9 mouse cellular contexts compared by ENCODE assay signal in the genomic region with DNA sequence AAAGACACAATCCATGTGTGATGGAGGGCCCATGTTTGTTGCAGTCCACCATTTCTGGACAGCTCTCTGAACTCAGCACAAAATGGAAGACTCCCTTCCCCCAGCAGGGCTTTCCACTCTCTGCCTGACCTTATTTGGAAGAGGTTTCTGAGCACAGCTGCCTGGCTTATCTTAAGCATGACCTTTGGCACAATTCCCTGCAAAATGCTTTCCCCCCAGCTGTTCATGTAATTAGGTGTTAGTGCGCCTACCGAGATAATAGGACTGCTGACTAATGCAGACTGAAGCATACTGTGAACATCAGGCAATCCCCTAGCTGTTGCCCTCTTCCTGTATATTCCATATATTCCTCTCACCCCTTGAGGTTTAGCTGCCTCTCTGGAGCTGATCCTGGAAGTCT. TPM values are rescaled to one million over a fixed set of nuclear protein-coding genes. Genes with fewer than 3 reads are reported as not detected.
DNase-seq lines count a peak whose midpoint lies in the region; ATAC-seq lines count a peak whose summit lies in the region.
"Had no signal": no experiment of that assay in that cellular context is flagged by ENCODE, and none has a peak within 500 bp of the region (broad histone marks: within the 10 kb centered on the region; RNA-seq: fewer than 3 reads in every experiment).

No protein-coding gene starts in this region.

- no peaks in the 10 kb centered on the region for H3K36me3 ChIP-seq in hindbrain, embryonic 10.5 days
- no peaks in the 10 kb centered on the region for H3K36me3 ChIP-seq in hindbrain, embryonic 12.5 days
- H3K36me3 ChIP-seq in intestine, embryonic 14.5 days (ENCODE audit: control insufficient read depth, insufficient read depth, low read length): no peaks in the 10 kb centered on the region

- no peaks in the 10 kb centered on the region for H3K27me3 ChIP-seq in hindbrain, embryonic 10.5 days (ENCODE audit: insufficient read depth, poor library complexity, severe bottlenecking)
- no peaks in the 10 kb centered on the region for H3K27me3 ChIP-seq in hindbrain, embryonic 12.5 days
- no peaks in the 10 kb centered on the region for H3K27me3 ChIP-seq in intestine, embryonic 14.5 days (replicated peaks; ENCODE audit: control insufficient read depth, insufficient read depth, low read length)

- no peak overlapping the region for H3K27ac ChIP-seq in hindbrain, embryonic 10.5 days
- no peak overlapping the region for H3K27ac ChIP-seq in hindbrain, embryonic 12.5 days
- no peak overlapping the region for H3K27ac ChIP-seq in intestine, embryonic 14.5 days (ENCODE audit: low read depth)

- ATAC-seq in hindbrain, embryonic 12.5 days (ENCODE audit: low FRiP score): no peak
- peak; percentile 70 for ATAC-seq in intestine, embryonic 14.5 days (replicated peaks; ENCODE audit: low FRiP score, low TSS enrichment, low read depth)

- H3K4me1 ChIP-seq in hindbrain, embryonic 10.5 days (replicated peaks): no peaks in the 10 kb centered on the region
- no peaks in the 10 kb centered on the region for H3K4me1 ChIP-seq in hindbrain, embryonic 12.5 days
- H3K4me1 ChIP-seq in intestine, embryonic 14.5 days (replicated peaks; ENCODE audit: control insufficient read depth, insufficient read depth, low read length): no peaks in the 10 kb centered on the region

- H3K9ac ChIP-seq in hindbrain, embryonic 12.5 days: no peak overlapping the region
- H3K9ac ChIP-seq in intestine, embryonic 14.5 days (ENCODE audit: low read length): no peak overlapping the region

- no peaks in the 10 kb centered on the region for H3K9me3 ChIP-seq in hindbrain, embryonic 10.5 days
- H3K9me3 ChIP-seq in hindbrain, embryonic 12.5 days (replicated peaks): no peaks in the 10 kb centered on the region
- H3K9me3 ChIP-seq in intestine, embryonic 14.5 days (ENCODE audit: control insufficient read depth, low read length): no peaks in the 10 kb centered on the region
- H3K9me3 ChIP-seq: megakaryocyte, embryonic 14.5 days had no signal

- DNase-seq in hindbrain, embryonic 10.5 days (ENCODE audit: low spot score): peak; percentile 11
- DNase-seq in embryo, embryonic 11 days: peak; percentile 30
- DNase-seq in intestine, embryonic 14.5 days (ENCODE audit: low spot score): no peak
- DNase-seq in mesoderm, embryonic 11.5 days (ENCODE audit: low read depth, low spot score): peak; percentile 30
- no peak for DNase-seq in cerebellum, postnatal 36 days
- DNase-seq in kidney, postnatal 36 days: no peak
- no peak for DNase-seq in frontal cortex, adult 2 months (ENCODE audit: extremely low spot score in 1 of 2, low spot score in 1 of 2)

- 61% methylated on average over 2 of the region's 2 CpGs for WGBS in hindbrain, embryonic 10.5 days
- 49% methylated on average over 2 of the region's 2 CpGs for WGBS in hindbrain, embryonic 12.5 days
- WGBS in intestine, embryonic 14.5 days: 25% methylated on average over 2 of the region's 2 CpGs

- no peak overlapping the region for H3K4me3 ChIP-seq in hindbrain, embryonic 10.5 days
- no peak overlapping the region for H3K4me3 ChIP-seq in hindbrain, embryonic 12.5 days
- no peak overlapping the region for H3K4me3 ChIP-seq in intestine, embryonic 14.5 days (ENCODE audit: low read depth, low read length)
- H3K4me3 ChIP-seq: megakaryocyte, embryonic 14.5 days had no signal

- no peak overlapping the region for H3K4me2 ChIP-seq in hindbrain, embryonic 12.5 days (replicated peaks)
- no peak overlapping the region for H3K4me2 ChIP-seq in intestine, embryonic 14.5 days (ENCODE audit: low read length)

RNA-seq across cellular contexts. Expression of a gene that starts 21.4 kb away (rescaled TPM):
- 0.09 TPM in 1 of 2 replicates, not detected in the other for polyA plus RNA-seq in hindbrain, embryonic 10.5 days (2016; fragmentation: Nextera tagmentation; extraction: Ambion mirVana)
- polyA plus RNA-seq in hindbrain, embryonic 12.5 days (2016; fragmentation: Nextera tagmentation; extraction: Ambion mirVana): 0.29 TPM in 1 of 2 replicates, not detected in the other
- polyA plus RNA-seq in intestine, embryonic 14.5 days (2014; fragmentation: Nextera tagmentation; extraction: Ambion mirVana): 9.5 and 10.9 TPM in 2 replicates
- 0.15 and 0.26 TPM in 2 replicates for polyA plus RNA-seq in frontal cortex, adult 2 months (2012; rRNA removed)

RNA-seq across cellular contexts. Expression of a gene that starts 46.3 kb away (rescaled TPM):
- 89.3 and 103 TPM in 2 replicates for polyA plus RNA-seq in hindbrain, embryonic 10.5 days (2016; fragmentation: Nextera tagmentation; extraction: Ambion mirVana)
- polyA plus RNA-seq in hindbrain, embryonic 12.5 days (2016; fragmentation: Nextera tagmentation; extraction: Ambion mirVana): 74.4 and 74.9 TPM in 2 replicates
- polyA plus RNA-seq in intestine, embryonic 14.5 days (2014; fragmentation: Nextera tagmentation; extraction: Ambion mirVana): 58.6 and 60.4 TPM in 2 replicates
- 56.0 and 58.4 TPM in 2 replicates for polyA plus RNA-seq in frontal cortex, adult 2 months (2012; rRNA removed)

RNA-seq across cellular contexts. Expression of a gene that starts 46.4 kb away (rescaled TPM):
- 186 and 210 TPM in 2 replicates for polyA plus RNA-seq in hindbrain, embryonic 10.5 days (2016; fragmentation: Nextera tagmentation; extraction: Ambion mirVana)
- polyA plus RNA-seq in hindbrain, embryonic 12.5 days (2016; fragmentation: Nextera tagmentation; extraction: Ambion mirVana): 192 and 201 TPM in 2 replicates
- polyA plus RNA-seq in intestine, embryonic 14.5 days (2014; fragmentation: Nextera tagmentation; extraction: Ambion mirVana): 258 and 267 TPM in 2 replicates
- 182 and 196 TPM in 2 replicates for polyA plus RNA-seq in frontal cortex, adult 2 months (2012; rRNA removed)

Comparison
In these comparisons a context has a peak if more than half of its experiments do, and no peak if none do; other contexts are left out.
1. DNase-seq: peak in hindbrain, embryonic 10.5 days (single experiment), embryo, embryonic 11 days (single experiment) and mesoderm, embryonic 11.5 days (single experiment); none in intestine, embryonic 14.5 days (single experiment), cerebellum, postnatal 36 days (0 of 2), kidney, postnatal 36 days (0 of 2) and frontal cortex, adult 2 months (0 of 2).